Mouse (Mus musculus): Measurements from ENCODE around the gene Mustn1.

The Mustn1 gene

GRCm38 (mm10) chr14:30878958-30879571, at the start of gene Mustn1:
TSS of gene Mustn1 (plus strand) at chr14:30879200.
- DNase-seq (ENCODE audit: low spot score): no peak

GRCm38 (mm10) chr14:30837416-30837996, 41.5 kb upstream of the Mustn1 start:
- no peak for DNase-seq (ENCODE audit: low spot score)

GRCm38 (mm10) chr14:30843701-30844100, 35.3 kb upstream of the Mustn1 start:
- no peak for DNase-seq (ENCODE audit: low spot score)

- DNase-seq (ENCODE audit: low spot score): no peak
Observed at GRCm38 (mm10) chr14:30850504-30850903, 28.5 kb upstream of the Mustn1 start.

GRCm38 (mm10) chr14:30852325-30852724, 26.7 kb upstream of the Mustn1 start:
- no peak for DNase-seq (ENCODE audit: low spot score)

GRCm38 (mm10) chr14:30855316-30855715, 23.7 kb upstream of the Mustn1 start:
- DNase-seq (ENCODE audit: low spot score): no peak

- no peak for DNase-seq (ENCODE audit: low spot score)
Observed at GRCm38 (mm10) chr14:30856885-30857507, 22.0 kb upstream of the Mustn1 start.

GRCm38 (mm10) chr14:30857990-30858389, 21.0 kb upstream of the Mustn1 start:
- DNase-seq (ENCODE audit: low spot score): peak; percentile 58

GRCm38 (mm10) chr14:30861421-30862125, 17.4 kb upstream of the Mustn1 start:
- no peak for DNase-seq (ENCODE audit: low spot score)

GRCm38 (mm10) chr14:30862368-30862767, 16.6 kb upstream of the Mustn1 start:
- no peak for DNase-seq (ENCODE audit: low spot score)

- DNase-seq (ENCODE audit: low spot score): no peak
Observed at GRCm38 (mm10) chr14:30865311-30865710, 13.7 kb upstream of the Mustn1 start.

GRCm38 (mm10) chr14:30867042-30867441, 12.0 kb upstream of the Mustn1 start:
- DNase-seq (ENCODE audit: low spot score): peak; percentile 90

GRCm38 (mm10) chr14:30868826-30869225, 10.2 kb upstream of the Mustn1 start:
- DNase-seq (ENCODE audit: low spot score): no peak

- DNase-seq (ENCODE audit: low spot score): no peak
Observed at GRCm38 (mm10) chr14:30869391-30869801, 9.6 kb upstream of the Mustn1 start.

GRCm38 (mm10) chr14:30870206-30871147, 8.5 kb upstream of the Mustn1 start:
- DNase-seq (ENCODE audit: low spot score): no peak

GRCm38 (mm10) chr14:30874095-30874700, 4.8 kb upstream of the Mustn1 start:
- DNase-seq (ENCODE audit: low spot score): no peak

- DNase-seq (ENCODE audit: low spot score): no peak
Observed at GRCm38 (mm10) chr14:30875130-30875865, 3.7 kb upstream of the Mustn1 start.

GRCm38 (mm10) chr14:30875955-30876354, 3.0 kb upstream of the Mustn1 start:
- no peak for DNase-seq (ENCODE audit: low spot score)

- no peak for DNase-seq (ENCODE audit: low spot score)
Observed at GRCm38 (mm10) chr14:30876451-30876850, 2.5 kb upstream of the Mustn1 start.

GRCm38 (mm10) chr14:30877827-30878226, 1.2 kb upstream of the Mustn1 start:
- no peak for DNase-seq (ENCODE audit: low spot score)

- DNase-seq (ENCODE audit: low spot score): no peak
Observed at GRCm38 (mm10) chr14:30879794-30880193, 794 bp downstream of the Mustn1 start.

Data from testis, postnatal 10 days (tissue).